ENCODE assay signal across 11 mouse cellular contexts in the genomic region with DNA sequence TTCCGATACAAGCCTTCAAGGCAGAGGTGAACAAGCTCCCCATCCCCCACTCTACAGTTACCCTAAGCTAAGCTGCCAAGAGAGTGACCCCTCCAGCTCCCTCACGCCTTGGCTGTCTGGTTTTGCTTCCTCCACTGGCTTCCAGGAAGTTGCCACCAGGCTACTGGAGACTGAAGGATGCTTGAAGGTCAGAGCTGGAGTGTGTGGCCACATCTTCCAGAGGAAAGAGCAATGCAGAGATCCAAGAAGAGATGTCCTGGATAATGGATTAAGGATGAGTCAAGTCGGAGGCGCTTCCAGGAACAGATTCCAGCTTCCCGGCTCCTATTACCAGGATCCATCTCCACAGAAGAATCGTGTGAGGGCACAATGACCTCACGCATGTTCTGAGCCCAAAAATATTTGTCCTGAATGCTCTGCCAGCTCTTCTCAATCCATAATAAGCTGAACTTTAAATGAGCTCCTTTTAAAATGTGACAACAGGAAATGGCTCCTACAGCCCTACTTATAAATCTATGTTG.
A peak's percentile ranks its signal among the peaks of the same experiment; 100 is the strongest.
DNase-seq lines count a peak whose midpoint lies in the region; ATAC-seq and TF ChIP-seq lines count a peak whose summit lies in the region.
"Had no signal": no experiment of that assay in that cellular context is flagged by ENCODE, and none has a peak within 500 bp of the region (broad histone marks: within the 10 kb centered on the region; RNA-seq: fewer than 3 reads in every experiment).

No protein-coding gene starts in this region.

- H3K27ac ChIP-seq in lung, embryonic 16.5 days (ENCODE audit: low read length), result peak overlapping the region; percentile 65; the same call in 1 of the 2 replicates
- H3K27ac ChIP-seq in midbrain, postnatal 0 days (ENCODE audit: low read depth, low read length), result no peak overlapping the region
- no peak overlapping the region for H3K27ac ChIP-seq in hindbrain, embryonic 12.5 days
- H3K27ac ChIP-seq in midbrain, embryonic 15.5 days, result no peak overlapping the region

- peak; percentile 47; the same call in 1 of the 2 replicates for ATAC-seq in lung, embryonic 16.5 days (ENCODE audit: low read depth)
- no peak for ATAC-seq in midbrain, postnatal 0 days (ENCODE audit: low FRiP score)
- ATAC-seq in hindbrain, embryonic 12.5 days (ENCODE audit: low FRiP score), result no peak
- no peak for ATAC-seq in midbrain, embryonic 15.5 days (replicated peaks)
- ATAC-seq: hindbrain, embryonic 16.5 days had no signal

- H3K4me2 ChIP-seq in lung, embryonic 16.5 days (ENCODE audit: low read depth, low read length), result no peak overlapping the region
- no peak overlapping the region for H3K4me2 ChIP-seq in midbrain, postnatal 0 days (ENCODE audit: low read depth, low read length, poor library complexity, severe bottlenecking)
- no peak overlapping the region for H3K4me2 ChIP-seq in hindbrain, embryonic 12.5 days (replicated peaks)
- H3K4me2 ChIP-seq in midbrain, embryonic 15.5 days, result no peak overlapping the region

- no peaks in the 10 kb centered on the region for H3K27me3 ChIP-seq in lung, embryonic 16.5 days (ENCODE audit: control insufficient read depth, insufficient read depth, low read depth, low read length)
- no peaks in the 10 kb centered on the region for H3K27me3 ChIP-seq in midbrain, postnatal 0 days (ENCODE audit: insufficient read depth, low read length)
- H3K27me3 ChIP-seq in hindbrain, embryonic 12.5 days, result no peaks in the 10 kb centered on the region
- H3K27me3 ChIP-seq in midbrain, embryonic 15.5 days (replicated peaks), result no peaks in the 10 kb centered on the region
- H3K27me3 ChIP-seq: megakaryocyte, embryonic 14.5 days had no signal

- no peak overlapping the region for H3K4me3 ChIP-seq in lung, embryonic 16.5 days (ENCODE audit: low read length)
- no peak overlapping the region for H3K4me3 ChIP-seq in midbrain, postnatal 0 days (ENCODE audit: low read depth, low read length)
- H3K4me3 ChIP-seq in hindbrain, embryonic 12.5 days, result no peak overlapping the region
- H3K4me3 ChIP-seq in midbrain, embryonic 15.5 days, result no peak overlapping the region
- H3K4me3 ChIP-seq: megakaryocyte, embryonic 14.5 days had no signal

- WGBS in lung, embryonic 16.5 days, result 45% methylated on average over 7 of the region's 7 CpGs
- WGBS in midbrain, postnatal 0 days, result 82% methylated on average over 7 of the region's 7 CpGs
- WGBS in hindbrain, embryonic 12.5 days, result 81% methylated on average over 7 of the region's 7 CpGs
- WGBS in midbrain, embryonic 15.5 days, result 85% methylated on average over 7 of the region's 7 CpGs

- no peaks in the 10 kb centered on the region for H3K36me3 ChIP-seq in lung, embryonic 16.5 days (ENCODE audit: control insufficient read depth, insufficient read depth, low read length)
- no peaks in the 10 kb centered on the region for H3K36me3 ChIP-seq in midbrain, postnatal 0 days (ENCODE audit: insufficient read depth, low read length)
- no peaks in the 10 kb centered on the region for H3K36me3 ChIP-seq in hindbrain, embryonic 12.5 days
- no peaks in the 10 kb centered on the region for H3K36me3 ChIP-seq in midbrain, embryonic 15.5 days (replicated peaks)

- H3K9me3 ChIP-seq in lung, embryonic 16.5 days (ENCODE audit: control insufficient read depth, low read length), result no peaks in the 10 kb centered on the region
- no peaks in the 10 kb centered on the region for H3K9me3 ChIP-seq in midbrain, postnatal 0 days (ENCODE audit: low read length)
- H3K9me3 ChIP-seq in hindbrain, embryonic 12.5 days (replicated peaks), result no peaks in the 10 kb centered on the region
- H3K9me3 ChIP-seq in midbrain, embryonic 15.5 days, result no peaks in the 10 kb centered on the region
- H3K9me3 ChIP-seq: megakaryocyte, embryonic 14.5 days had no signal

- H3K4me1 ChIP-seq in lung, embryonic 16.5 days (replicated peaks; ENCODE audit: control insufficient read depth, insufficient read depth, low read length), result peaks cover 8% of the 10 kb centered on the region
- H3K4me1 ChIP-seq in midbrain, postnatal 0 days (ENCODE audit: insufficient read depth, low read length), result no peaks in the 10 kb centered on the region
- no peaks in the 10 kb centered on the region for H3K4me1 ChIP-seq in hindbrain, embryonic 12.5 days
- no peaks in the 10 kb centered on the region for H3K4me1 ChIP-seq in midbrain, embryonic 15.5 days
- H3K4me1 ChIP-seq: megakaryocyte, embryonic 14.5 days had no signal

- DNase-seq in frontal cortex, postnatal 36 days (ENCODE audit: low spot score in 2 of 2), result peak; percentile 6 to 9
- no peak for DNase-seq in frontal cortex, postnatal 25 days (ENCODE audit: low spot score in 2 of 2)
- DNase-seq in adrenal gland, adult 2 months, result peak; percentile 63
- DNase-seq in heart, postnatal 14 days, result peak; percentile 35 to 39
- no peak for DNase-seq in midbrain, postnatal 0 days (ENCODE audit: low spot score)
- DNase-seq: right cerebral cortex, postnatal 4 days had no signal

- intact Hi-C loops in heart, postnatal 14 days (cut with DNase I), result no loop called here

- no peak for TF ChIP-seq CTCF in midbrain, postnatal 0 days (IDR thresholded peaks at IDR 0.05)

- H3K9ac ChIP-seq in lung, embryonic 16.5 days (ENCODE audit: low read length), result no peak overlapping the region
- H3K9ac ChIP-seq in midbrain, postnatal 0 days (replicated peaks; ENCODE audit: low read length, poor library complexity, severe bottlenecking), result no peak overlapping the region
- no peak overlapping the region for H3K9ac ChIP-seq in hindbrain, embryonic 12.5 days
- H3K9ac ChIP-seq in midbrain, embryonic 15.5 days, result no peak overlapping the region

Comparison
In these comparisons a context has a peak if more than half of its experiments do, and no peak if none do; other contexts are left out.
1. DNase-seq: peak in frontal cortex, postnatal 36 days (2 of 2), adrenal gland, adult 2 months (single experiment) and heart, postnatal 14 days (2 of 2); none in frontal cortex, postnatal 25 days (0 of 2) and midbrain, postnatal 0 days (single experiment).